Mouse (Mus musculus): ENCODE measurements around the gene Gm21028. TPM values are rescaled to one million over a fixed set of nuclear protein-coding genes. Genes with fewer than 3 reads are reported as not detected.
"Not testable (repeated sequence)": the region's sequence is repeated elsewhere in the genome, so short reads cannot be mapped to it uniquely, and the experiment has no call there.

Gm21028 gene
- not detected in 2 replicates for polyA plus RNA-seq (2015; fragmentation: Nextera tagmentation; extraction: Ambion mirVana)

GRCm38 (mm10) chr7:42578488-42578887 lies at the start of gene Gm21028:
Gene Gm21028, minus strand, starts transcription at chr7:42578588.
- Histone ChIP-seq H3K4me2 (no peak within 1 kb of the TSS), H3K9me3 (no peaks in the 10 kb centered on the region; the same call in 1 of the 2 replicates), H3K4me1 (no peaks in the 10 kb centered on the region), H3K36me3 (peaks cover 5% of the 10 kb centered on the region; the same call in 1 of the 2 replicates), H3K27ac (no peak within 1 kb of the TSS), H3K27me3 (replicated peaks) (no peaks in the 10 kb centered on the region), H3K4me3 (replicated peaks) (no peak within 1 kb of the TSS), H3K9ac (no peak within 1 kb of the TSS)
- ATAC-seq (ENCODE audit: insufficient read depth, low FRiP score, low read depth), result no peak
- 94% methylated on average over 5 of the region's 5 CpGs for WGBS

GRCm38 (mm10) chr7:42595666-42596065 lies 17.3 kb upstream of the Gm21028 start:
- not testable (repeated sequence) for H3K9me3 ChIP-seq; H3K4me2 ChIP-seq; H3K4me3 ChIP-seq (replicated peaks); H3K27me3 ChIP-seq (replicated peaks); ATAC-seq (ENCODE audit: insufficient read depth, low FRiP score, low read depth); H3K4me1 ChIP-seq; H3K36me3 ChIP-seq; H3K27ac ChIP-seq; H3K9ac ChIP-seq

GRCm38 (mm10) chr7:42592413-42592812 lies 14.0 kb upstream of the Gm21028 start, which contains the start of gene Zfp977:
Gene Zfp977, minus strand, starts transcription at chr7:42592547.
- ATAC-seq (ENCODE audit: insufficient read depth, low FRiP score, low read depth); H3K9ac ChIP-seq; H3K27ac ChIP-seq; H3K4me1 ChIP-seq; H3K4me3 ChIP-seq (replicated peaks); H3K4me2 ChIP-seq; H3K36me3 ChIP-seq; H3K27me3 ChIP-seq (replicated peaks); H3K9me3 ChIP-seq: not testable (repeated sequence)
- 91% methylated on average over 11 of the region's 11 CpGs for WGBS

GRCm38 (mm10) chr7:42591311-42591710 lies 12.9 kb upstream of the Gm21028 start:
- not testable (repeated sequence) for H3K4me1 ChIP-seq; H3K4me3 ChIP-seq (replicated peaks); H3K27me3 ChIP-seq (replicated peaks); H3K4me2 ChIP-seq; H3K27ac ChIP-seq; ATAC-seq (ENCODE audit: insufficient read depth, low FRiP score, low read depth); H3K36me3 ChIP-seq; H3K9ac ChIP-seq; H3K9me3 ChIP-seq

GRCm38 (mm10) chr7:42551766-42552165 lies 26.6 kb downstream of the Gm21028 start:
- Histone ChIP-seq H3K27me3 (replicated peaks) (no peaks in the 10 kb centered on the region), H3K4me3 (replicated peaks) (no peak overlapping the region), H3K27ac (no peak overlapping the region), H3K4me1 (no peaks in the 10 kb centered on the region), H3K9me3 (no peaks in the 10 kb centered on the region; the same call in 1 of the 2 replicates), H3K36me3 (no peaks in the 10 kb centered on the region), H3K4me2 (no peak overlapping the region), H3K9ac (no peak overlapping the region)
- no peak for ATAC-seq (ENCODE audit: insufficient read depth, low FRiP score, low read depth)
- WGBS, result 78% methylated on average over 3 of the region's 3 CpGs

Small RNAs within 50 kb of the gene (microRNA-seq; reads per million reads assigned to microRNA genes)
- gene Gm24938, result not detected

Other genes with a start within 250 kb of the Gm21028 start
- not detected in 2 replicates for gene 4933421I07Rik, start 130.5 kb downstream of the Gm21028 start, polyA plus RNA-seq (2015; fragmentation: Nextera tagmentation; extraction: Ambion mirVana)
- 7.9 and 9.4 TPM in 2 replicates for gene Zfp141, start 72.8 kb downstream of the Gm21028 start, polyA plus RNA-seq (2015; fragmentation: Nextera tagmentation; extraction: Ambion mirVana)
- gene Zfp977, start 14.0 kb upstream of the Gm21028 start, polyA plus RNA-seq (2015; fragmentation: Nextera tagmentation; extraction: Ambion mirVana), result 1.5 and 1.8 TPM in 2 replicates
- 3.3 and 3.6 TPM in 2 replicates for gene Zfp976, start 64.0 kb upstream of the Gm21028 start, polyA plus RNA-seq (2015; fragmentation: Nextera tagmentation; extraction: Ambion mirVana)
- gene Zfp975, start 114.2 kb upstream of the Gm21028 start, polyA plus RNA-seq (2015; fragmentation: Nextera tagmentation; extraction: Ambion mirVana), result 6.8 and 7.1 TPM in 2 replicates
- gene Gm17067, start 148.4 kb upstream of the Gm21028 start, polyA plus RNA-seq (2015; fragmentation: Nextera tagmentation; extraction: Ambion mirVana), result not detected in 2 replicates
- gene Vmn2r62, start 214.9 kb upstream of the Gm21028 start, polyA plus RNA-seq (2015; fragmentation: Nextera tagmentation; extraction: Ambion mirVana), result not detected in 2 replicates